Mouse (Mus musculus) frontal cortex, postnatal 25 days (tissue): ENCODE measurements around the gene Dip2c.

Experiments used
- DNase-seq, 2 experiments: peaks; one replicate each; pipeline ENCODE4 v3.0.0; 2022; ENCODE audit warnings: low spot score in 2 of 2

The Dip2c gene

DNA sequence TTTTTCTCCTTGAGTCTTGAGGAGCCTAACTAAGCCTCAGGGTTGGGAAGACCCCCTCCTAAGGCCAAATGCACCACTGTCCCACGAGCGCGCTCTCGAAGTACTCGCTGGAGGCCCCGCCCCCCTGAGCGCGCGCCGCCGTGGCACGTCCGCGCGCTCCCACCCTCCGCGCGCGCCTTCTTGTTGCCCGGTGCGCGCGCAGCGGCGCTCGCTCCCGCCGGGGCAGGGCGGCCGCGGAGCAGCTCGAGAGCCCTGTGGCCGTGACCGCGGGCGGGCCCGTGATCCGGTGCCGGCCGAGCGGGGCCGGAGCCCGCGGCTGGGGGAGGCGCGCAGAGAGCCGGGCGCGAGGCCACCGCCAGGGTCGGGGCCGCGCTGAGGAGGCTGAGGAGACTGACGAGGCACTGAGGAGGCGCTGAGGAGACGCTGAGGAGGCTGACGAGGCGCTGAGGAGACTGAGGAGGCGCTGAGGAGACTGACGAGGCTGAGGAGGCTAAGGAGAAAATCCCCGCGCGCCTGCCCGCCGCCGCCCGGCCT is at the start of gene Dip2c:
TSS of gene Dip2c (plus strand) at position 207 of the 534 bp plus-strand sequence.
- DNase-seq, result peak; percentile 76 to 78

- DNase-seq, result no peak
Observed at GRCm38 (mm10) chr13:9227078-9227477, 49.2 kb upstream of the Dip2c start.

GRCm38 (mm10) chr13:9237495-9237894 is 38.8 kb upstream of the Dip2c start:
- DNase-seq, result no peak

- no peak for DNase-seq
Observed at GRCm38 (mm10) chr13:9239127-9239526, 37.2 kb upstream of the Dip2c start.

DNA sequence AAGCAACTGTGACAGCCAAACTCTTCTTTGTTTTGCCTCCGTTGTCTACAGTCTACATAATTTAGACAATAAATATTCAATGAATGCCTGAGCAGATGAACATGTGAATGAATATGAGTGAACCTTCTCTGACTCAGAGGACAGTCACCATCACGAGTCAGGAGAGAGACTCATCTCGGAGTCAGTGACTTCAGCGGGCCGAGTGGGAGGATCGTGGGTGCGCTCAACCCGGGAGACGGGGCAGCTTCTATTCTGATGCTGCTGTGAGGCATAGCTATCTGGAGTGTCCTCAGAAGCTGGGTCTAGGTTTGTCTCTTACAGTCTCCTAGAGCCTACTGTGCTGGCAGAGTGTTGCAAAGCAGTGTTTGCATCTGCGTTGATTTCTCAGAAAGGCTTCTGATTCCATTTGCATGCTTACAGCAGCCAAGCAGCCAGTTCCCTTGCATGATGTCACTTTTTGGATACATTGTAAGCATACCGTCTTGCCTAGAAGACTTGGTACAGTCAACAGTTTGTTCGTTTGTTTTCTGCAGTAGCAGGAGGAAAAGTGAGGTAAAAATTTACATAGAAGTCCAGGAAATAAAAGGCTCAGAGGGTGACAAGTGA is 36.6 kb upstream of the Dip2c start:
- peak; percentile 28 to 69 for DNase-seq

- no peak for DNase-seq
Observed at GRCm38 (mm10) chr13:9261748-9262147, 14.6 kb upstream of the Dip2c start.

DNA sequence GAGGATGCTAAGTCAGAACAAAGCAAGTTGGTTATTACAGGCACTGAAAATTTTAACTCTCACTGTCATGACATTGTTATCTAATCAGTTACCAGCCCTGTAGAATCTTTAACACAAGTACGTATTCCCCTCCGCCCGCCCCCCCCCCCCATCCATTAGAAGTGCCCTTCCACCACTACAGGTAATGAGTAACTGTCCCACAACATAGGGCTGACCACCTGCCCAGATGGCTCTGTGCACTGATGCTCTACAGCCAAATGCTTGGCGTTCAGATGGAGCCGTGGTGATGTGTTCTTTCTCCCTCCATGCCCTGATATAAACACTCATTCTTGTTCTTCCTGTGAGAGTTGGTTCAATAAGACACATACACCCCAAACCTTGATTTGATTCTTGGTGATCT is 10.8 kb upstream of the Dip2c start:
- no peak for DNase-seq

- peak; percentile 35 to 36 for DNase-seq
Observed at GRCm38 (mm10) chr13:9276856-9277620, 710 bp downstream of the Dip2c start.

DNA sequence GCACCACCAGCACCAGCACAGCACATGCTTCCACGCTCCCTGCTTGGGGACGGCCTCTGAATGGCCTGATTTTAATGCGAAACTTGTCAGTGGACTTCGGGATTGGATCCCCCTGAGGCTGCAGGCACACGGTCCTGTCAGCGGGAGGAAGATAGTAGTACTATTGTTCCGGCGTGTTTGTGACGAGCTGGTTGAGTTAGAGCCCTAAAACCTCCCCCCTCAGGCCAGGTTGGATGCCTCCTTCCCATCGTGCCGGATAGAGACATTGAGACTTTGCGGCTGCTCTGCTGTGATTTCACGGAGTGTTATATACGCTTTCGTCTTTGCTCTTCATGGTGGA is 1.3 kb downstream of the Dip2c start:
- DNase-seq, result peak in 1 of 2 experiments; percentile 11

DNA sequence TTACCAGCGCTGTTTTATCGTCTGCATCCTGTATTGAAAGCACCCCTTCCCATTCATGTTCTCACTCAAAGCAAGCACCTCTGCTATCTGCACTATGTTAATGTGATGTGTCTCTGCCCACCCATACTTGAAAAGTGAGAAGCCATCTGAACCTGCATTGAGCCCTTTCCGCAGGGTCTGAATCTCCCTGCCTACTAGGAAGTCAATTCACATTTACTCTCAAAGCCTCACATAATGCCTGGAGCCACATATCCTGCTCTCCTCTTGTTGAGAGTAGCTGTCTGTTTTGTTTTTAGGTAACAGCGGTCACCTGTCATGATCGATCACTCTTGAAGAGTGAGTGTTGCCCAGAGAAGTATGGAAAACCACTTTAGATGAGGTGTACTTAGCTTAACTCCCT is 2.3 kb downstream of the Dip2c start:
- DNase-seq, result no peak

DNA sequence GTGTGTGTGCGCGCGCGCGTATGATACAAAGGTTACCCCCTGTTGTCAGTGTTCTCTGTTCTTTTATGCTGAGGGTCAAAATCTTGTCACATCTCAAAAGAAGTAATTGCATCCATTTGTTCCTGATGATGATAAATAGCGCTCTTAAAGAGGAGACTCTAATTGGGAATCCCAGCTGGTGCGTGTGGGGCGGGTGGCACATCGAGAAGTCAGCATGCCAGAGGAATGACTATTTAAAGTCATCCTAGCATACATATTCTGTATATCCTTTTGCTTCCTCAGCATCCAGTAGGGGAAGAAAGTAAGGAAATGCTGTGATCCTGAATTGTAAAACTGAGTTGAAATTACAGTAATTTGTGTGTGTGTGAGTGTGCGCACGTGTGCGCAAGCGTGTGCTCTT is 6.7 kb downstream of the Dip2c start:
- DNase-seq, result no peak

- no peak for DNase-seq
Observed at GRCm38 (mm10) chr13:9289916-9290315, 13.6 kb downstream of the Dip2c start.

DNA sequence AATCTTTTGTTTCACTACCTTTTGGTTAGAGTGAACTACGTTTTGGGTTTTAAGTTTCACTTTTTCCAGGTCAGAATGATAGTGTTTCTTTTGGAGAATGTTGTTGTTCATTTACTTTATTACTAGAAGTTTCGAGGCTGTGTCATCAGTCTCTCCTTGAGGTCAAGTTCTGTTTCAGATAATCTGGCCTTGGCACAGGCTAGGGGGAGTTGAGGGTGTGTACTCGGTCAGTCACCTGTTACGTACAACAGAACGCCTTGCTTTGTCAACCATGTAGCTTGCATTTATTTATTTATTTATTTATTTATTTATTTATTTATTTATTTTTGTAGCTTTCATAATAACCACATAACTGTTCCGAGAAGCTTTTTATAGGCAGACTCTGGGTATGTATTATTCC is 20.0 kb downstream of the Dip2c start:
- no peak for DNase-seq

GRCm38 (mm10) chr13:9297266-9297665 is 20.9 kb downstream of the Dip2c start:
- no peak for DNase-seq

DNA sequence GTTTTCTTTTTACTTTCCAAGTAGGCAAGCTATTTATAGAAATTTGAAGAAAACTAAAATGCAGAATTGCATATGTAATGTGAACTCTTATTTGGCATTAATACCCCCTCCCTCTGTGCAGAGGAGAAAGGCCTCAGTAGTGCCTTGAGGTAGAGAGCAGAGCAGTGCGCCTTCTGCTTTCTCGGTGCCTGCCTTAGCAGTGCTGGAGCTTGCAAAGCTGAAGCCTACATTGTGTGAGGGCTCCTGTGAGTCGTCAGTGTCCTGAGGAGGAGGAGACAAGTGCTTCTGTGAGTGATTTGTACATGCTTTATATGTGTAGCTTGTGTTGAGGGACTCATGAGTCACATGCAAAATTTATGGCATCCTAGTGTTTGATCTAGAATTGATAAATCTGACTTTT is 21.4 kb downstream of the Dip2c start:
- no peak for DNase-seq

DNA sequence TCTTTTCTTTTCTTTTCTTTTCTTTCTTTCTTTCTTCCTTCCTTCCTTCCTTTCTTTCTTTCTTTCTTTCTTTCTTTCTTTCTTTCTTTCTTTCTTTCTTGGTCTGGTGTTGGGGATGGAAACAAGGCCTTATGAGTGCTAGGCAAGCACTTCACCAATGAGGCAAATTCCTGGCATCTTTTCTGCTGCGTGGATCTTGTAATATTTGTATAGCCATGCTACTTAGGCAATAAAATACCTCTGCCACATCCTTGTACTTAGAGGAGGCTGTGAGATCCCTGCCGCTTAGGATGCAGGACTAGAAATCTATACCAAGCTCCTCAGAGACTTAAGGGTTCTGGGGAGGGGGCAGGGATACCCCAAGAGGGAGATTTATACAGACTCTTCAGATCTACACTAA is 23.3 kb downstream of the Dip2c start:
- DNase-seq, result no peak

DNA sequence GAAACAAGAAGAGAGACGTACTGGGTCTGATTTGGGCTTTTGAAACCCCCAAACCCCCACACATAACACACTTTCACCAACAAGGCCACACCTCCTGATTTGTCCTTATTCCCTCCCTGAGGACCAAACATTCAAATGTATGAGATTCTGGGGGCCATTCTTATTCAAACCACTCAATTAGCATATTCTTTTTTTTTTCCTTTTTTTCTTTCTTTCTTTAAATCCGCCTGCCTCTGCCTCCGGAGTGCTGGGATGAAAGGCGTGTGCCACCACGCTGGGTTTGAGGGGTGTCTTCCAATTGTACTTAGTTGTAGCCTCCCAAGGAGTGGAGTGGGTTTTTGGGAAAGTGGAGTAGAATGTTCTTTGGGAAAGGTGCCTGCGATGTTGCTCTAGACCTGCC is 32.5 kb downstream of the Dip2c start:
- no peak for DNase-seq

GRCm38 (mm10) chr13:9310806-9311205 is 34.5 kb downstream of the Dip2c start:
- no peak for DNase-seq

DNA sequence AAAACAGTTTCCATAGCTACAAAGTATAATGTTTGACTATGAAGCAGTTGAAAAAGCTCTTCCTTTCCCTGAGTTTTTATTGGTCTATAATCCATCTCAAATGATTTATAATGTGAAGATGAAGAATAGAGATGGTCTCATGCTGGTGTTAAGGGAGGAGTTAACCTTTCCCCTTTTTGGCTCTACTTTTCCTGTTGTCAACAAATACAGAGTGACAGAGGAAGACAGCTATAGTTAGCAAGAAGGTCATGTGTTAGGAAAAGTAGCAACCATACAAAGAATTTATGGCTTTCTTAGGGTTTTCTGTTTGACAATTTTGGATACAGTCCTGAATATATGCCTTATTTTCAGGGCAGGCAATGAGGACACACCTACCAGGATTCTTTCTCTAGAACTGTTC is 36.6 kb downstream of the Dip2c start:
- no peak for DNase-seq

- DNase-seq, result no peak
Observed at GRCm38 (mm10) chr13:9314099-9314712, 37.9 kb downstream of the Dip2c start.

- no peak for DNase-seq
Observed at GRCm38 (mm10) chr13:9314713-9315112, 38.4 kb downstream of the Dip2c start.

GRCm38 (mm10) chr13:9319745-9320144 is 43.4 kb downstream of the Dip2c start:
- DNase-seq, result no peak

DNA sequence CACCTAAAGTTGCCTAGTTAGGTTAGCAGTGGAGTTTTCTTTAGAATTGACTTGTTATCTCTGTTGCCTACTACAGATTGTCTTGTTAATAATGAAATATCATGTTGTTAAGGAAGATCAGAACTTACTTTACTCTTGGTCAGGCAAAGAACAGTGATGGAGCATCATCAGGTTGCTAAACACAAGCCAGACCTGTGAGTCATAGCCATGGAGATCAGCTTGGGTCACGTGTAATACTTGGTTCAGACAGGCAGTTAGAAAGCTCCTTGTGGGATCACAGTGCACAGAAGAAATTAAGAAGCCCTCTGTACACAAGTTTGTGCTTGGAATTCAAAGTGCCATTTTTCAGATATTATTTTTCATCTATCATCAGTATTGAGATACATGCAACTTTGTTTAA is 48.9 kb downstream of the Dip2c start:
- DNase-seq, result no peak
